Mouse (Mus musculus) layer of hippocampus, postnatal 14 days (tissue): ENCODE measurements at regions not wholly inside any gene's neighbourhood (a gene's known extent, or its start where the extent isn't known, plus 50 kb on each side); places are given as distances from the start of the nearest gene placed in this dataset.

ENCODE experiments used
- DNase-seq, 2 experiments: peaks; one replicate each; pipeline ENCODE4 v3.0.0; 2021 to 2022; ENCODE audit warnings: low spot score in 2 of 2, mixed read lengths in 1 of 2

DNA sequence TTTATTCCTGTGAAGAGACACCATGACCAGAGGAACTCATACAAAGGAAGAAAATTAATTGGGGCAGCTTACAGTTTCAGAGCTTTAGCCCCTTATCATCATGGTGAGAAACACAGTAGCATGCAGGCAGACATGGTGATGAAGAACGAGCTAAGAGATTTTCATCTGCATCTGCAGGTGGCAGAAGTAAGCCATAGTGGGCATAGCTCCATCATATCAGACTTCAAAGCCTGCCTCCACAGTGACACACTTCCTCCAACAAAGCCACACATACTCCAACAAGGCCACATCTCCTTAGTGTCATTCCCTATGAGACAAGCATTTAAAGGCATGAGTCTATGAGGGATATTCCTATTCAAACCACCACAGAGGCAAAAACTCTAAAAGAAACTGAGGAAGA, 800.7 kb upstream of the Pcdh9 start:
- DNase-seq = no peak

GRCm38 (mm10) chr14:94677716-94678115, 787.2 kb upstream of the Pcdh9 start:
- DNase-seq = no peak

GRCm38 (mm10) chr14:94653625-94654024, 763.1 kb upstream of the Pcdh9 start:
- peak in 1 of 2 experiments; percentile 1 for DNase-seq

- no peak for DNase-seq
Observed at GRCm38 (mm10) chr14:94615006-94615405, 724.5 kb upstream of the Pcdh9 start.
